Mouse (Mus musculus): Measurements from ENCODE around the gene Nampt. TPM values are rescaled to one million over a fixed set of nuclear protein-coding genes. Genes with fewer than 3 reads are reported as not detected.
"Not testable (repeated sequence)": the region's sequence is repeated elsewhere in the genome, so short reads cannot be mapped to it uniquely, and the experiment has no call there.

Gene Nampt
- polyA plus RNA-seq, 1 experiment: 22.2 TPM

DNA sequence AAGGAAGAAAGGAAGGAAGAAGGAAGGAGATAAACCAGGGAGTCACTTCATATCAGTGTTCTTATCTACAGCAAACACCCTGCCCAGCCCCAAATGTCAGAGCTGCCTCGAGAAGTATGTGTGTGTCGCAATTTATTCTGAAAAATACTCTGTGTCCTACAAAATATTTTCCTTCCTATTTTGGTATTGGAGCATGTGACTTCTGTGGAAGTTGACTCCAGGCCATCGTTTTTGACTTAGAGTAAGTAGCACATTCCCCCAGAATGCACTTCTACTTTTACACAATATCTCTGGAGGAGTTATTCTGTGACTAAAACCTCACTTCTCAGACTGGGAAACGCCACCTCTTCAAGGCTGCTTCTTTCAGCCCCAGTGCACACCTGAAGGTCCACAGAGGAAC lies 71.1 kb downstream of the Nampt start:
- Histone ChIP-seq H3K4me3 (replicated peaks; ENCODE audit: extremely low read depth, low read depth, low read length) (no peak overlapping the region), H3K4me1 (ENCODE audit: control insufficient read depth, insufficient read depth, low read length) (peaks cover 3% of the 10 kb centered on the region; the same call in 1 of the 2 replicates)
- WGBS: 20% methylated on average over 4 of the region's 4 CpGs
- TF ChIP-seq CTCF (IDR thresholded peaks at IDR 0.05; ENCODE audit: insufficient read depth, low read length) (no peak), POLR2A (IDR thresholded peaks at IDR 0.05; ENCODE audit: borderline replicate concordance, extremely low read depth, low read depth, low read length) (no peak; the same call in 1 of the 2 replicates)
- DNase-seq: no peak

- WGBS: 88% methylated on average over 13 of the region's 13 CpGs
- H3K4me1 ChIP-seq (ENCODE audit: control insufficient read depth, insufficient read depth, low read length); DNase-seq; H3K4me3 ChIP-seq (replicated peaks; ENCODE audit: extremely low read depth, low read depth, low read length): not testable (repeated sequence)
Measured at GRCm38 (mm10) chr12:32891271-32891670, 71.9 kb downstream of the Nampt start.

DNA sequence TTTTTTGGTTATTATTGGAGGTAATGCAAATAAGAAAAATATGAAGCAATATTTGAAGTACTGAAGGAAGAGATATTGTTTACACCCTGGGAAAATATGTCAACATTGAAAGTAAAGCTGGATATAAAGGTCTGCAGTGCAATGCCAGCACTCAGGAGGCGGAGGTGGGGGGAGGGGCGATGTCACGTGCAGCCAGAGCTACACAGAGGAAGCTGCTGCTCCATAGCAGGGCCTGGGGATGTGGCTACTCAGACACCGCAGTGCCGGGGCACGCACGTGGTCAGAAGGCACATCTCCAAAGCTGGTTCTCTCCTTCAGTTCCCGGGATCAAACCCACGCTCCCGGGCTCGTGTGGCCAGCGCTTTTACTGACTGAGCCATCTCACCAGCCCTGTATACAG lies 73.9 kb downstream of the Nampt start:
- Histone ChIP-seq H3K4me1 (ENCODE audit: control insufficient read depth, insufficient read depth, low read length) (peaks cover 3% of the 10 kb centered on the region; the same call in 1 of the 2 replicates), H3K4me3 (replicated peaks; ENCODE audit: extremely low read depth, low read depth, low read length) (no peak overlapping the region)
- TF ChIP-seq CTCF (IDR thresholded peaks at IDR 0.05; ENCODE audit: insufficient read depth, low read length) (no peak), POLR2A (IDR thresholded peaks at IDR 0.05; ENCODE audit: borderline replicate concordance, extremely low read depth, low read depth, low read length) (no peak)
- WGBS: 43% methylated on average over 12 of the region's 12 CpGs
- DNase-seq: peak; percentile 38

- WGBS: 79% methylated on average over 1 of the region's 1 CpGs
Measured at GRCm38 (mm10) chr12:32895806-32896205, 76.5 kb downstream of the Nampt start.

GRCm38 (mm10) chr12:32896496-32896895 lies 77.2 kb downstream of the Nampt start:
- no peak overlapping the region for H3K4me3 ChIP-seq (replicated peaks; ENCODE audit: extremely low read depth, low read depth, low read length)
- no peaks in the 10 kb centered on the region; the same call in 1 of the 2 replicates for H3K4me1 ChIP-seq (ENCODE audit: control insufficient read depth, insufficient read depth, low read length)
- 60% methylated on average over 7 of the region's 7 CpGs for WGBS
- DNase-seq: no peak
- TF ChIP-seq CTCF (IDR thresholded peaks at IDR 0.05; ENCODE audit: insufficient read depth, low read length): no peak
- TF ChIP-seq POLR2A (IDR thresholded peaks at IDR 0.05; ENCODE audit: borderline replicate concordance, extremely low read depth, low read depth, low read length): no peak

More at GRCm38 (mm10) chr12:32895806-32896205, 76.5 kb downstream of the Nampt start:
- DNase-seq: no peak
- no peak overlapping the region for H3K4me3 ChIP-seq (replicated peaks; ENCODE audit: extremely low read depth, low read depth, low read length)
- TF ChIP-seq POLR2A (IDR thresholded peaks at IDR 0.05; ENCODE audit: borderline replicate concordance, extremely low read depth, low read depth, low read length): no peak
- TF ChIP-seq CTCF (IDR thresholded peaks at IDR 0.05; ENCODE audit: insufficient read depth, low read length): no peak
- no peaks in the 10 kb centered on the region; the same call in 1 of the 2 replicates for H3K4me1 ChIP-seq (ENCODE audit: control insufficient read depth, insufficient read depth, low read length)

DNA sequence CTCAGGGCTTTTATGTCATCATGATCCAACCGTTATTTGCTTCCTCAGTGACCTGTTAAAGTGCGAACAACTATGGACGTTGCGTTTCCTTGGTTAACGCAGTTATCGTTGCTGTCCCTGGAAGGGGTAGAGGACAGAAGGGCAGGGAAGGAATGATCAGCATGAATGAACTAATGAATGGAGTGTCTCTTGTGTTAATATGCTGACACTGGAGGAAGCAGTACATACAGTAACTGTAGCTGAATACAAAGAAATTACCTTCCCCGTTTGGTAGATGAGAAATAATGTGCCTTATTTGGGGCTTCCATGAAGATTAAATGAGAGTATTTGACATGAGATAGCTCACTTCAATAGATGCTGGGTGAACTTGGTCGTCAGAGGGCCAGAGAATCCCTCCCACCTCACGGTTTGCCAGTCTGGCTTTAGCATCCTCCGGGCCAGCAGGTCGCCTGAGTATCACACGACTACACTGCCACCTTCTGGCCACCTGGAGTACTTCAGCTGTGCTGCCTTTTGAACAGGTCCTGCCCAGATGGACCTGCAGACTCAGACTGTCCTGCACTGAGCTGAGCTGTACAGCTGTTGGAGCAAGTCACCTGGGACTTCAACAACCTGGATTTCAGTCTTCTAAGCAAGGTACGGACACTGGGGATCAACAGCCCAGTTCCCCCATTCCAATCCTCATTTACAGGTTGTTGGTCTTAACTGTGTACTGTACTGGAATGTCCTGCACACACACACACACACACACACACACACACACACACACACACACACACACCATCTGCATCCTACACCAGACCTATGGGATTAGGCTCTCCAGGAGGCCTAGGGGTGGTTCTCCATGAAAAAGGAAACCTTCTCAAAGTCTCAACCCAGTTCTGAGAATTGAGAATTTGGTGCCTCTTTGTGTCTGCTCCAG lies 78.1 kb downstream of the Nampt start:
- no peak for TF ChIP-seq POLR2A (IDR thresholded peaks at IDR 0.05; ENCODE audit: borderline replicate concordance, extremely low read depth, low read depth, low read length)
- TF ChIP-seq CTCF (IDR thresholded peaks at IDR 0.05; ENCODE audit: insufficient read depth, low read length): peak; percentile 98
- no peak overlapping the region for H3K4me3 ChIP-seq (replicated peaks; ENCODE audit: extremely low read depth, low read depth, low read length)
- DNase-seq: peak; percentile 87
- 47% methylated on average over 13 of the region's 13 CpGs for WGBS
- no peaks in the 10 kb centered on the region; the same call in 1 of the 2 replicates for H3K4me1 ChIP-seq (ENCODE audit: control insufficient read depth, insufficient read depth, low read length)

DNA sequence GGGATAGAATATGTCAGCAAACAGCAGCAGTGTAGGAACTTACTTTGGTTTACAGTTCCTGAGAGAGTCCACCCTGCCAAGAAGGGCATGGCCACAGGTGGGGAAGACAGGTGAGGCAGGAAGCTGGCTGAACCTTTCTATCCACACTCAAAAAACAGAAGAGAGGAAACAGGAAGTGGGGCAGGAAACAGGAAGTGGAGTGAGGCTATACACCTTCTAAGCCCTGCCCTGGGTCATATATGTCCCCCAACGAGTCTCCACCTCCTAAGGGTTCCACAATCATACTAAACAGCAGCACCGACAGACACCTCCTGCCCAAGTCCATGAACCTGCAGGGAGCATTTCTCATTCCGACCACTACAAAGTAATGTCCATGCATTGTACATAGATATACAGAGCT lies 81.7 kb downstream of the Nampt start:
- 63% methylated on average over 3 of the region's 3 CpGs for WGBS
- TF ChIP-seq CTCF (IDR thresholded peaks at IDR 0.05; ENCODE audit: insufficient read depth, low read length) (no peak), POLR2A (IDR thresholded peaks at IDR 0.05; ENCODE audit: borderline replicate concordance, extremely low read depth, low read depth, low read length) (no peak)
- DNase-seq: no peak
- no peaks in the 10 kb centered on the region for H3K4me1 ChIP-seq (ENCODE audit: control insufficient read depth, insufficient read depth, low read length)
- H3K4me3 ChIP-seq (replicated peaks; ENCODE audit: extremely low read depth, low read depth, low read length): no peak overlapping the region

Other genes with a start within 250 kb of the Nampt start
- 73.2 and 121 TPM in 2 replicates for gene Sypl, start 134.3 kb downstream of the Nampt start, polyA plus RNA-seq (2012; rRNA removed)

All from lung, adult 2 months (tissue).